In genomic region chr1:80812906-80813305, GRCm38 (mm10) we compare ENCODE assay signal across 26 mouse cellular contexts. TPM values are rescaled to one million over a fixed set of nuclear protein-coding genes. Genes with fewer than 3 reads are reported as not detected.
DNase-seq lines count a peak whose midpoint lies in the region; ATAC-seq and TF ChIP-seq lines count a peak whose summit lies in the region.
"Had no signal": no experiment of that assay in that cellular context is flagged by ENCODE, and none has a peak within 500 bp of the region (broad histone marks: within the 10 kb centered on the region; RNA-seq: fewer than 3 reads in every experiment).

No protein-coding gene starts in this region.

- 34% methylated on average over 3 of the region's 3 CpGs for WGBS in kidney, adult 2 months
- WGBS in lung, embryonic 14.5 days: 38% methylated on average over 3 of the region's 3 CpGs

- no peaks in the 10 kb centered on the region for H3K36me3 ChIP-seq in kidney, adult 2 months (ENCODE audit: control insufficient read depth, insufficient read depth, low read length)
- H3K36me3 ChIP-seq in lung, embryonic 14.5 days (ENCODE audit: insufficient read depth): no peaks in the 10 kb centered on the region
- H3K36me3 ChIP-seq: embryonic facial prominence, embryonic 13.5 days; forebrain, embryonic 10.5 days; heart, embryonic 10.5 days; heart, embryonic 13.5 days; hindbrain, embryonic 10.5 days; hindbrain, embryonic 13.5 days had no signal

- peak; percentile 3 for DNase-seq in kidney, adult 2 months
- DNase-seq in kidney, postnatal 36 days: no peak
- DNase-seq in lung, embryonic 14.5 days: peak; percentile 74
- DNase-seq in lung, postnatal 14 days: no peak
- DNase-seq in adipocyte (ENCODE audit: low spot score): peak; percentile 5
- no peak for DNase-seq in embryo, embryonic 11 days
- DNase-seq: adrenal gland, postnatal 10 days; adrenal gland, postnatal 36 days; cerebellum, adult 18-20 months; cerebellum, adult 9-10 months; cerebellum, postnatal 14 days; gastrocnemius, postnatal 10 days; gastrocnemius, postnatal 36 days; heart, adult 2 months; heart, postnatal 36 days had no signal

- H3K27me3 ChIP-seq in kidney, adult 2 months (replicated peaks; ENCODE audit: control insufficient read depth, insufficient read depth, low read length): no peaks in the 10 kb centered on the region
- no peaks in the 10 kb centered on the region for H3K27me3 ChIP-seq in lung, embryonic 14.5 days (ENCODE audit: insufficient read depth, low read length)
- H3K27me3 ChIP-seq: embryonic facial prominence, embryonic 13.5 days; forebrain, embryonic 13.5 days; heart, embryonic 13.5 days; hindbrain, embryonic 13.5 days had no signal

- no peak overlapping the region for H3K4me3 ChIP-seq in kidney, adult 2 months (ENCODE audit: insufficient read depth, low read depth, low read length)
- no peak overlapping the region for H3K4me3 ChIP-seq in lung, embryonic 14.5 days (ENCODE audit: low read depth, low read length)
- H3K4me3 ChIP-seq: embryonic facial prominence, embryonic 13.5 days; forebrain, embryonic 10.5 days; forebrain, embryonic 13.5 days; heart, adult 2 months; heart, embryonic 10.5 days; heart, embryonic 13.5 days; hindbrain, embryonic 10.5 days; hindbrain, embryonic 13.5 days had no signal

- H3K9ac ChIP-seq in lung, embryonic 14.5 days: no peak overlapping the region
- H3K9ac ChIP-seq: embryonic facial prominence, embryonic 13.5 days; forebrain, embryonic 13.5 days; heart, embryonic 13.5 days; hindbrain, embryonic 13.5 days had no signal

- no peak for TF ChIP-seq POLR2A in kidney, adult 2 months (IDR thresholded peaks at IDR 0.05; ENCODE audit: low read depth, low read length)

- TF ChIP-seq CTCF in kidney, adult 2 months (conservative IDR thresholded peaks at IDR 0.05; ENCODE audit: insufficient read depth, insufficient read length, low read depth, low read length): no peak
- TF ChIP-seq CTCF in lung, embryonic 14.5 days (IDR thresholded peaks at IDR 0.05; ENCODE audit: low read depth): no peak

- no peaks in the 10 kb centered on the region for H3K9me3 ChIP-seq in lung, embryonic 14.5 days (ENCODE audit: low read depth, low read length)
- H3K9me3 ChIP-seq: embryonic facial prominence, embryonic 13.5 days; forebrain, embryonic 10.5 days; forebrain, embryonic 13.5 days; heart, embryonic 10.5 days; heart, embryonic 13.5 days; hindbrain, embryonic 10.5 days; hindbrain, embryonic 13.5 days had no signal

- H3K4me1 ChIP-seq in kidney, adult 2 months (ENCODE audit: control insufficient read depth, insufficient read depth, low read length): no peaks in the 10 kb centered on the region
- H3K4me1 ChIP-seq in lung, embryonic 14.5 days (ENCODE audit: insufficient read depth): no peaks in the 10 kb centered on the region
- H3K4me1 ChIP-seq: embryonic facial prominence, embryonic 13.5 days; forebrain, embryonic 10.5 days; forebrain, embryonic 13.5 days; heart, embryonic 10.5 days; hindbrain, embryonic 10.5 days; hindbrain, embryonic 13.5 days had no signal

- H3K27ac ChIP-seq in kidney, adult 2 months (ENCODE audit: insufficient read depth, low read depth, low read length): no peak overlapping the region
- no peak overlapping the region for H3K27ac ChIP-seq in lung, embryonic 14.5 days (ENCODE audit: low read depth)
- H3K27ac ChIP-seq: embryonic facial prominence, embryonic 13.5 days; forebrain, embryonic 10.5 days; forebrain, embryonic 13.5 days; heart, adult 2 months; heart, embryonic 10.5 days; heart, embryonic 13.5 days; hindbrain, embryonic 10.5 days; hindbrain, embryonic 13.5 days had no signal

- no peak for ATAC-seq in lung, embryonic 14.5 days (ENCODE audit: insufficient read depth)
- ATAC-seq: activated CD4-positive, CD25-positive, alpha-beta regulatory T cell, adult 4 months; CD4-positive, CD25-positive, alpha-beta regulatory T cell, adult 4 months; forebrain, embryonic 13.5 days; forebrain, embryonic 16.5 days; hindbrain, embryonic 16.5 days had no signal

- no peak overlapping the region for H3K4me2 ChIP-seq in lung, embryonic 14.5 days
- H3K4me2 ChIP-seq: embryonic facial prominence, embryonic 13.5 days; forebrain, embryonic 13.5 days; heart, embryonic 13.5 days; hindbrain, embryonic 13.5 days had no signal

RNA-seq across cellular contexts. Expression of gene Dock10, which starts 54.6 kb away (rescaled TPM):
- 2.8 and 4.1 TPM in 2 replicates for polyA plus RNA-seq in kidney, adult 2 months (2012; rRNA removed)
- 4.9 and 5.7 TPM in 2 replicates for polyA plus RNA-seq in lung, embryonic 14.5 days (2014; fragmentation: Nextera tagmentation; extraction: Ambion mirVana)

Comparison
In these comparisons a context has a peak if more than half of its experiments do, and no peak if none do; other contexts are left out.
1. DNase-seq: peak in kidney, adult 2 months (single experiment), lung, embryonic 14.5 days (single experiment) and adipocyte (single experiment); none in kidney, postnatal 36 days (0 of 2), lung, postnatal 14 days (single experiment) and embryo, embryonic 11 days (single experiment).